Mouse (Mus musculus): Measurements from ENCODE around the gene Stx11.

GRCm38 (mm10) chr10:12930351-12930905, 33.7 kb downstream of the Stx11 start:
- TF ChIP-seq CTCF (IDR thresholded peaks at IDR 0.05; ENCODE audit: low read depth) (no peak), EP300 (IDR thresholded peaks at IDR 0.05; ENCODE audit: low read depth) (no peak)

All from liver, postnatal 0 days (tissue).